Mouse (Mus musculus): ENCODE data around the gene Uqcrq.

- TF ChIP-seq CTCF (IDR thresholded peaks at IDR 0.05; ENCODE audit: insufficient read depth, low read length) (no peak), POLR2A (IDR thresholded peaks at IDR 0.05; ENCODE audit: borderline replicate concordance, extremely low read depth, low read depth, low read length) (no peak)
These were observed 38.8 kb upstream of the Uqcrq start for GRCm38 (mm10) chr11:53469294-53469967.
